In genomic region chr5:24887271-24887670, GRCm38 (mm10) we compare ENCODE assay signal across 17 mouse cellular contexts.
"Had no signal": no experiment of that assay in that cellular context is flagged by ENCODE, and none has a peak within 500 bp of the region (broad histone marks: within the 10 kb centered on the region; RNA-seq: fewer than 3 reads in every experiment).

No protein-coding gene starts in this region.

- H3K9me3 ChIP-seq: lung, embryonic 15.5 days; megakaryocyte, embryonic 14.5 days; midbrain, embryonic 13.5 days; midbrain, embryonic 15.5 days; neural tube, embryonic 12.5 days; stomach, embryonic 15.5 days had no signal

- H3K36me3 ChIP-seq: lung, embryonic 15.5 days had no signal

- H3K4me2 ChIP-seq: lung, embryonic 15.5 days; midbrain, embryonic 11.5 days; midbrain, embryonic 13.5 days; midbrain, embryonic 15.5 days; neural tube, embryonic 12.5 days; stomach, embryonic 15.5 days had no signal

- ATAC-seq: lung, postnatal 0 days; midbrain, embryonic 13.5 days; midbrain, embryonic 15.5 days had no signal

- H3K27me3 ChIP-seq: lung, embryonic 15.5 days; megakaryocyte, embryonic 14.5 days; midbrain, embryonic 13.5 days; midbrain, embryonic 15.5 days; neural tube, embryonic 12.5 days; stomach, embryonic 15.5 days had no signal

- H3K9ac ChIP-seq: lung, embryonic 15.5 days; midbrain, embryonic 13.5 days; midbrain, embryonic 15.5 days; neural tube, embryonic 12.5 days; stomach, embryonic 15.5 days had no signal

- H3K4me1 ChIP-seq: lung, embryonic 15.5 days; midbrain, embryonic 13.5 days; midbrain, embryonic 15.5 days; neural tube, embryonic 12.5 days; stomach, embryonic 15.5 days had no signal

- H3K27ac ChIP-seq: lung, embryonic 15.5 days; macrophage; midbrain, embryonic 13.5 days; midbrain, embryonic 15.5 days; neural tube, embryonic 12.5 days; stomach, embryonic 15.5 days; stomach, postnatal 0 days had no signal

- H3K4me3 ChIP-seq: lung, embryonic 15.5 days; megakaryocyte, embryonic 14.5 days; midbrain, embryonic 13.5 days; midbrain, embryonic 15.5 days; neural tube, embryonic 12.5 days; stomach, embryonic 15.5 days had no signal

- DNase-seq: lung, adult 2 months; lung, postnatal 14 days; lung, postnatal 36 days; right cerebral cortex, postnatal 14 days; thymus, adult 2 months; thymus, postnatal 25 days; thymus, postnatal 4 days had no signal
